Mouse (Mus musculus) erythroblast, embryonic 14.5 days (primary cell): ENCODE measurements around the gene Dctn5. TPM values are rescaled to one million over a fixed set of nuclear protein-coding genes. Genes with fewer than 3 reads are reported as not detected.

Experiments used
- H3K27me3 ChIP-seq: 2 replicates; pipeline ENCODE4 v1.6.1; 2012; ENCODE audit warnings: inconsistent platforms; ENCODE audit not compliant: control insufficient read depth
- H3K36me3 ChIP-seq: 2 replicates; pipeline ENCODE4 v1.6.1; 2012; ENCODE audit warnings: mild to moderate bottlenecking, inconsistent platforms; ENCODE audit not compliant: control insufficient read depth
- H3K4me1 ChIP-seq: 2 replicates; pipeline ENCODE4 v1.6.1; 2012; ENCODE audit warnings: inconsistent platforms; ENCODE audit not compliant: control insufficient read depth
- H3K4me3 ChIP-seq: replicated peaks from 2 replicates; pipeline ENCODE3; 2012; ENCODE audit warnings: moderate library complexity, mild to moderate bottlenecking, inconsistent platforms
- H3K9me3 ChIP-seq: 2 replicates; pipeline ENCODE4 v1.6.1; 2012; ENCODE audit warnings: low read length, inconsistent platforms, mixed read lengths; ENCODE audit not compliant: control insufficient read depth
- GATA1 ChIP-seq: IDR thresholded peaks from 2 replicates; pipeline ENCODE4 v1.6.1; 2012; ENCODE audit warnings: low read length, inconsistent platforms, mixed read lengths
- TAL1 ChIP-seq: IDR thresholded peaks from 3 replicates; pipeline ENCODE4 v1.6.1; 2012; ENCODE audit warnings: low read length, inconsistent platforms, mixed read lengths
- polyA plus RNA-seq: library from polyadenylated mRNA; stranded (reverse); fragments of >175 nt; gene quantifications from 2 replicates; pipeline ENCODE4 v1.2.3, GENCODE M21; 2012

Dctn5 gene
- polyA plus RNA-seq, 1 experiment = 0.54 TPM

- H3K4me3 ChIP-seq = no peak overlapping the region
- H3K4me1 ChIP-seq = no peaks in the 10 kb centered on the region
- no peaks in the 10 kb centered on the region for H3K9me3 ChIP-seq
- no peaks in the 10 kb centered on the region for H3K27me3 ChIP-seq
- TF ChIP-seq GATA1 = no peak
- no peak for TF ChIP-seq TAL1
- peaks cover 95% of the 10 kb centered on the region for H3K36me3 ChIP-seq
These were observed 9.3 kb upstream of the Dctn5 start for GRCm38 (mm10) chr7:122123518-122123917.

- Histone ChIP-seq H3K36me3 (peaks cover 98% of the 10 kb centered on the region), H3K9me3 (no peaks in the 10 kb centered on the region), H3K4me1 (no peaks in the 10 kb centered on the region; the same call in 1 of the 2 replicates), H3K4me3 (no peak overlapping the region), H3K27me3 (no peaks in the 10 kb centered on the region)
- TF ChIP-seq TAL1 (no peak), GATA1 (no peak)
These were observed 7.2 kb upstream of the Dctn5 start for GRCm38 (mm10) chr7:122125636-122126035.

- TF ChIP-seq TAL1 (no peak), GATA1 (no peak)
- peaks cover 88% of the 10 kb centered on the region for H3K36me3 ChIP-seq
- H3K4me3 ChIP-seq = no peak overlapping the region
- peaks cover 11% of the 10 kb centered on the region for H3K4me1 ChIP-seq
- no peaks in the 10 kb centered on the region for H3K9me3 ChIP-seq
- H3K27me3 ChIP-seq = no peaks in the 10 kb centered on the region
These were observed 5.9 kb upstream of the Dctn5 start for GRCm38 (mm10) chr7:122126946-122127345.

- Histone ChIP-seq H3K36me3 (peaks cover 64% of the 10 kb centered on the region), H3K27me3 (no peaks in the 10 kb centered on the region), H3K4me3 (peak overlapping the region; percentile 74), H3K4me1 (peaks cover 21% of the 10 kb centered on the region), H3K9me3 (no peaks in the 10 kb centered on the region)
- TF ChIP-seq TAL1 (no peak), GATA1 (peak; percentile 55; the same call in 1 of the 2 replicates)
These were observed 1.0 kb upstream of the Dctn5 start for GRCm38 (mm10) chr7:122131834-122132233.

GRCm38 (mm10) chr7:122133338-122133625 lies 441 bp downstream of the Dctn5 start:
- Histone ChIP-seq H3K4me1 (peaks cover 21% of the 10 kb centered on the region), H3K9me3 (no peaks in the 10 kb centered on the region), H3K36me3 (peaks cover 64% of the 10 kb centered on the region), H3K27me3 (no peaks in the 10 kb centered on the region), H3K4me3 (peak overlapping the region; percentile 74)
- TF ChIP-seq TAL1 (no peak), GATA1 (no peak)

- H3K27me3 ChIP-seq = no peaks in the 10 kb centered on the region
- peaks cover 21% of the 10 kb centered on the region for H3K4me1 ChIP-seq
- H3K4me3 ChIP-seq = no peak overlapping the region
- H3K9me3 ChIP-seq = no peaks in the 10 kb centered on the region
- H3K36me3 ChIP-seq = peaks cover 64% of the 10 kb centered on the region
- TF ChIP-seq TAL1 (no peak), GATA1 (no peak)
These were observed 2.2 kb downstream of the Dctn5 start for GRCm38 (mm10) chr7:122135070-122135469.

GRCm38 (mm10) chr7:122137071-122137470 lies 4.2 kb downstream of the Dctn5 start:
- no peaks in the 10 kb centered on the region for H3K9me3 ChIP-seq
- H3K27me3 ChIP-seq = no peaks in the 10 kb centered on the region
- H3K4me3 ChIP-seq = no peak overlapping the region
- peaks cover 9% of the 10 kb centered on the region for H3K4me1 ChIP-seq
- TF ChIP-seq GATA1 (no peak), TAL1 (no peak)
- H3K36me3 ChIP-seq = peaks cover 75% of the 10 kb centered on the region

- TF ChIP-seq GATA1 = no peak
- TF ChIP-seq TAL1 = no peak
- peaks cover 9% of the 10 kb centered on the region for H3K4me1 ChIP-seq
- H3K9me3 ChIP-seq = no peaks in the 10 kb centered on the region
- no peaks in the 10 kb centered on the region for H3K27me3 ChIP-seq
- H3K4me3 ChIP-seq = no peak overlapping the region
- H3K36me3 ChIP-seq = peaks cover 86% of the 10 kb centered on the region
These were observed 5.3 kb downstream of the Dctn5 start for GRCm38 (mm10) chr7:122138190-122138589.

- H3K36me3 ChIP-seq = peaks cover 95% of the 10 kb centered on the region
- H3K4me3 ChIP-seq = no peak overlapping the region
- no peaks in the 10 kb centered on the region for H3K9me3 ChIP-seq
- H3K27me3 ChIP-seq = no peaks in the 10 kb centered on the region
- no peaks in the 10 kb centered on the region for H3K4me1 ChIP-seq
- TF ChIP-seq TAL1 = no peak
- TF ChIP-seq GATA1 = no peak
These were observed 8.2 kb downstream of the Dctn5 start for GRCm38 (mm10) chr7:122140991-122141390.

- H3K9me3 ChIP-seq = no peaks in the 10 kb centered on the region
- peaks cover 20% of the 10 kb centered on the region for H3K4me1 ChIP-seq
- no peaks in the 10 kb centered on the region for H3K27me3 ChIP-seq
- TF ChIP-seq TAL1 = no peak
- no peak for TF ChIP-seq GATA1
- no peak overlapping the region for H3K4me3 ChIP-seq
- H3K36me3 ChIP-seq = peaks cover 87% of the 10 kb centered on the region
These were observed 19.6 kb downstream of the Dctn5 start for GRCm38 (mm10) chr7:122152473-122152872.
